Mouse (Mus musculus) hindbrain, embryonic 10.5 days (tissue): Measurements from ENCODE around the gene Cd200r3. TPM values are rescaled to one million over a fixed set of nuclear protein-coding genes. Genes with fewer than 3 reads are reported as not detected.

Experiments used
- DNase-seq: peaks from one replicate; pipeline ENCODE4 v3.0.0-alpha.2; 2017; ENCODE audit warnings: low spot score
- H3K27ac ChIP-seq: fragments of 300-500 bp; sonication (generic); 2 replicates; pipeline ENCODE4 v1.5.1; 2016; ENCODE audit warnings: mild to moderate bottlenecking, moderate library complexity
- H3K27me3 ChIP-seq: fragments of 300-500 bp; sonication (generic); 2 replicates; pipeline ENCODE4 v1.6.1; 2016; ENCODE audit warnings: mild to moderate bottlenecking; ENCODE audit not compliant: poor library complexity, insufficient read depth, severe bottlenecking
- H3K36me3 ChIP-seq: fragments of 300-500 bp; sonication (generic); 2 replicates; pipeline ENCODE4 v1.6.1; 2016; ENCODE audit warnings: mild to moderate bottlenecking, moderate library complexity
- H3K4me1 ChIP-seq: fragments of 300-500 bp; sonication (generic); replicated peaks from 2 replicates; pipeline ENCODE4 v1.6.1; 2016; ENCODE audit warnings: mild to moderate bottlenecking
- H3K4me3 ChIP-seq: fragments of 300-500 bp; sonication (generic); 2 replicates; pipeline ENCODE4 v1.5.1; 2016; ENCODE audit warnings: mild to moderate bottlenecking, moderate library complexity
- H3K9me3 ChIP-seq: fragments of 300-500 bp; sonication (generic); 2 replicates; pipeline ENCODE4 v1.6.1; 2016; ENCODE audit warnings: mild to moderate bottlenecking, moderate library complexity
- WGBS: fragments of 180-500 bp; shearing (Covaris S2); methylation state at CpG from one replicate; pipeline ENCODE4 v1.1.7; 2016; 5-methylcytosine and 5-hydroxymethylcytosine counted together
- polyA plus RNA-seq: library from polyadenylated mRNA; unstranded; fragments of >200 nt; fragmentation: Nextera tagmentation; extraction: Ambion mirVana; gene quantifications from 2 replicates; pipeline ENCODE4 v1.2.1, GENCODE M21; 2016

The Cd200r3 gene
- polyA plus RNA-seq, 1 experiment from 2014 or later = not detected

GRCm38 (mm10) chr16:45025321-45025720 is 81.8 kb downstream of the Cd200r3 start:
- no peaks in the 10 kb centered on the region for H3K4me1 ChIP-seq
- H3K27me3 ChIP-seq = no peaks in the 10 kb centered on the region
- no peaks in the 10 kb centered on the region for H3K9me3 ChIP-seq
- WGBS = 82% methylated on average over 6 of the region's 6 CpGs
- no peaks in the 10 kb centered on the region for H3K36me3 ChIP-seq
- DNase-seq = no peak
- H3K27ac ChIP-seq = no peak overlapping the region
- H3K4me3 ChIP-seq = no peak overlapping the region

GRCm38 (mm10) chr16:45029080-45029479 is 85.6 kb downstream of the Cd200r3 start:
- 94% methylated on average over 5 of the region's 5 CpGs for WGBS

GRCm38 (mm10) chr16:45029493-45029892 is 86.0 kb downstream of the Cd200r3 start:
- DNase-seq = no peak
- H3K27me3 ChIP-seq = no peaks in the 10 kb centered on the region
- H3K4me3 ChIP-seq = no peak overlapping the region
- WGBS = 98% methylated on average over 1 of the region's 1 CpGs
- no peak overlapping the region for H3K27ac ChIP-seq
- H3K9me3 ChIP-seq = no peaks in the 10 kb centered on the region
- H3K36me3 ChIP-seq = no peaks in the 10 kb centered on the region
- H3K4me1 ChIP-seq = no peaks in the 10 kb centered on the region

More at GRCm38 (mm10) chr16:45029080-45029479, 85.6 kb downstream of the Cd200r3 start:
- Histone ChIP-seq H3K9me3 (no peaks in the 10 kb centered on the region), H3K27me3 (no peaks in the 10 kb centered on the region), H3K36me3 (no peaks in the 10 kb centered on the region), H3K27ac (no peak overlapping the region), H3K4me1 (no peaks in the 10 kb centered on the region), H3K4me3 (no peak overlapping the region)
- no peak for DNase-seq

- no peaks in the 10 kb centered on the region for H3K36me3 ChIP-seq
- 86% methylated on average over 4 of the region's 4 CpGs for WGBS
- no peaks in the 10 kb centered on the region for H3K27me3 ChIP-seq
- no peak for DNase-seq
- no peak overlapping the region for H3K27ac ChIP-seq
- H3K4me3 ChIP-seq = no peak overlapping the region
- H3K4me1 ChIP-seq = no peaks in the 10 kb centered on the region
- no peaks in the 10 kb centered on the region for H3K9me3 ChIP-seq
Observed at GRCm38 (mm10) chr16:45030127-45030526, 86.6 kb downstream of the Cd200r3 start.

- Histone ChIP-seq H3K4me3 (no peak overlapping the region), H3K36me3 (no peaks in the 10 kb centered on the region), H3K9me3 (no peaks in the 10 kb centered on the region), H3K27me3 (no peaks in the 10 kb centered on the region), H3K27ac (no peak overlapping the region), H3K4me1 (no peaks in the 10 kb centered on the region)
- DNase-seq = no peak
- WGBS = 78% methylated on average over 2 of the region's 2 CpGs
Observed at GRCm38 (mm10) chr16:45030796-45031195, 87.3 kb downstream of the Cd200r3 start.

Other genes with a start within 250 kb of the Cd200r3 start
- gene Nepro, start 219.4 kb upstream of the Cd200r3 start, polyA plus RNA-seq = 8.8 and 14.9 TPM in 2 replicates
- gene Gtpbp8, start 197.3 kb upstream of the Cd200r3 start, polyA plus RNA-seq = 27.7 and 30.5 TPM in 2 replicates
- gene Cd200r1, start 177.9 kb upstream of the Cd200r3 start, polyA plus RNA-seq = 0.50 and 0.78 TPM in 2 replicates
- gene Cd200r4, start 131.9 kb upstream of the Cd200r3 start, polyA plus RNA-seq = not detected in 2 replicates
- not detected in 2 replicates for gene Cd200r2, start 76.6 kb upstream of the Cd200r3 start, polyA plus RNA-seq
- gene Ccdc80, start 149.7 kb downstream of the Cd200r3 start, polyA plus RNA-seq = 25.0 and 26.8 TPM in 2 replicates
- gene Slc35a5, start 215.0 kb downstream of the Cd200r3 start, polyA plus RNA-seq = 14.6 and 16.6 TPM in 2 replicates
- 36.5 and 36.9 TPM in 2 replicates for gene Atg3, start 215.1 kb downstream of the Cd200r3 start, polyA plus RNA-seq